Mouse (Mus musculus): Measurements from ENCODE around the gene Fbxo4.

DNA sequence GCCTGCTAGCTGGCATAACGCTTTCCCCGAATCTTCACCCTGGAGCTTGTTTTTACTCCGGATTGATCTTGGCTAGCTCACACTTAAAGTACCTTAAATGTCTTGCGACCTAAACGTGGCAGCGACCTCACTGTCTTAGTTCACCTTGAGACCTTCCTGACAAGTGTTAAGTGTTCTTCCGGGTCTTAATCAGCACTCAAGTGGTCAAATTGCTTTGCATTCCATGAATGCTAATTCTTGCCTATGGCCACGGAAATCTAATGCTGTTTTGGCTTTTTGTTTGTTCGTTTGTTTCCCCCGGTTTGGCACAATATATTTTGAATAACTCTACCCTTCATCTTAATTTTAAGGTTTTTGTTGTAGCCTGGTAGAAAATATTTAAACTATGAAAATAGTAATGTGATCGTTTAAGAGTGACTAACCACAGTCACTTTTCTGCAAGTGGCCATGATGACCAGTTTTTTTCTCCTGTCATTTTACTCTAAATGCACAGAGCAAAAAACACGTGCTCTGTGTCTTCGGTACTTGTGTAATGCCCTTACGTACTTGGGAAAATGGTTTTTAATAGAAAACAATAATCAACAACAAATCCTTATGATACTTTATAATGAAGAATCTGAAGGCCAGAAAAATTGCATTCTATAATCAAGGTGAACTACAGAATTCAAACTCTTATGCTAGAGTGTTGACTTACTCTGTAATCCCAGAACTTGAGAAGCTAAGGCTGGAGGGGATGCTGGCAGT, 17.1 kb upstream of the Fbxo4 start:
- TF ChIP-seq CTCF (IDR thresholded peaks at IDR 0.05; ENCODE audit: control insufficient read depth, insufficient read depth, low read length) (no peak), POLR2A (IDR thresholded peaks at IDR 0.05; ENCODE audit: borderline replicate concordance, control insufficient read depth, low read depth, low read length) (no peak)

Measured in bone marrow, adult 2 months (tissue).